11 mouse cellular contexts compared by ENCODE assay signal in the genomic region with DNA sequence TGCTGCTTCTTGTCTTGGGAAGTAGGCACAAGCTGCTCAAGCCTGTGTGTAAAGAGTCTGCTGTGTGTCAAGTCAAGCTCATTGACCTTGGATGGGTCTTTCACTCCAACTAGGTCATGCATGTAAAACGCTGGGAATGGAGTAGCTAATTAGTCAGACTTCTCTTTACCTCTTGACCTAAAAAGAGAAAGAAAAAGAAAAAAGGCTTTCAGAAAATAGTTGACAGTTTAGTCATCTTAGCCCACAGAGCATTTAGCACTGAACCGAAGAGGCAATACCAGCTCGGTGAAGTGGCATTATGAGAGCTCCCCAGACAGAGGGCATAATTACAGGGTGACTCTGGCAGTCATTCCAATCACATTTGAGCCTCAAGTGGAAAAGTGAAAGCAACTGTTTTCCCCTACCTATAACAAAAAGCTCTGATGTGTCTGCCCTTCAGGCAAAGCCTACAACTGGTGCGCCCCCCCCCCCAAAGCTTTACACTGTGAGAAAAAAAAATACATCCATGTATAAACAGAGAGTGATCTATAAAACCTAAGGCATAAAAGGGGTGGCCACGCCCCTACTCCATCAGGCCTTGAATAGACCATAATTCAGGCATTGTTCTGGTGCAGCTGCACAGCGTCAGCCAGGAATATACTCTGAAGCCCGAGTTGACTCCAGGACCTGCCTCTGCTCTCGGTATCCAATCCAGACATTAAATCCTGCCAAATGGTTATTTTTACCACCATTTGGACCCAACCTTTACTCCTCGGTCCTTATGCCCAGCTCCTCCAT. TPM values are rescaled to one million over a fixed set of nuclear protein-coding genes. Genes with fewer than 3 reads are reported as not detected.
DNase-seq lines count a peak whose midpoint lies in the region; ATAC-seq lines count a peak whose summit lies in the region.
"Had no signal": no experiment of that assay in that cellular context is flagged by ENCODE, and none has a peak within 500 bp of the region (broad histone marks: within the 10 kb centered on the region; RNA-seq: fewer than 3 reads in every experiment).

No protein-coding gene starts in this region.

- no peak overlapping the region for H3K27ac ChIP-seq in lung, embryonic 16.5 days (ENCODE audit: low read length)
- H3K27ac ChIP-seq in forebrain, embryonic 13.5 days, result peak overlapping the region; percentile 78
- H3K27ac ChIP-seq in neural tube, embryonic 13.5 days (replicated peaks), result peak overlapping the region; percentile 50

- H3K36me3 ChIP-seq in lung, embryonic 16.5 days (ENCODE audit: control insufficient read depth, insufficient read depth, low read length), result no peaks in the 10 kb centered on the region
- peaks cover 4% of the 10 kb centered on the region; the same call in 1 of the 2 replicates for H3K36me3 ChIP-seq in forebrain, embryonic 13.5 days (ENCODE audit: poor library complexity, severe bottlenecking)
- H3K36me3 ChIP-seq in neural tube, embryonic 13.5 days, result no peaks in the 10 kb centered on the region
- H3K36me3 ChIP-seq: G1E had no signal

- no peaks in the 10 kb centered on the region for H3K27me3 ChIP-seq in lung, embryonic 16.5 days (ENCODE audit: control insufficient read depth, insufficient read depth, low read depth, low read length)
- H3K27me3 ChIP-seq in forebrain, embryonic 13.5 days, result peaks cover 9% of the 10 kb centered on the region; the same call in 1 of the 2 replicates
- H3K27me3 ChIP-seq in neural tube, embryonic 13.5 days, result peaks cover 22% of the 10 kb centered on the region

- no peaks in the 10 kb centered on the region for H3K9me3 ChIP-seq in lung, embryonic 16.5 days (ENCODE audit: control insufficient read depth, low read length)
- H3K9me3 ChIP-seq in forebrain, embryonic 13.5 days (replicated peaks), result no peaks in the 10 kb centered on the region
- no peaks in the 10 kb centered on the region for H3K9me3 ChIP-seq in neural tube, embryonic 13.5 days
- H3K9me3 ChIP-seq: G1E had no signal

- H3K4me2 ChIP-seq in lung, embryonic 16.5 days (ENCODE audit: low read depth, low read length), result no peak overlapping the region
- H3K4me2 ChIP-seq in forebrain, embryonic 13.5 days, result peak overlapping the region; percentile 64
- peak overlapping the region; percentile 57 for H3K4me2 ChIP-seq in neural tube, embryonic 13.5 days

- no peak for DNase-seq in lung, postnatal 4 days
- peak; percentile 8 for DNase-seq in brain, embryonic 18.5 days (ENCODE audit: low read depth, low spot score)
- no peak for DNase-seq in thymus, postnatal 0 days (ENCODE audit: low spot score)
- DNase-seq in gastrocnemius, postnatal 36 days, result no peak
- no peak for DNase-seq in cerebellum, adult 11-12 months
- DNase-seq: liver, postnatal 0 days; spleen, adult 18-20 months had no signal

- H3K4me1 ChIP-seq in lung, embryonic 16.5 days (replicated peaks; ENCODE audit: control insufficient read depth, insufficient read depth, low read length), result peaks cover 9% of the 10 kb centered on the region
- peaks cover 53% of the 10 kb centered on the region for H3K4me1 ChIP-seq in forebrain, embryonic 13.5 days
- H3K4me1 ChIP-seq in neural tube, embryonic 13.5 days (replicated peaks), result peaks cover 53% of the 10 kb centered on the region

- no peak overlapping the region for H3K9ac ChIP-seq in lung, embryonic 16.5 days (ENCODE audit: low read length)
- 0 out of 2 replicates have a peak overlapping the region, but pooled peaks have one; percentile 21 for H3K9ac ChIP-seq in forebrain, embryonic 13.5 days
- peak overlapping the region; percentile 8; the same call in 1 of the 2 replicates for H3K9ac ChIP-seq in neural tube, embryonic 13.5 days
- H3K9ac ChIP-seq: liver, postnatal 0 days had no signal

- H3K4me3 ChIP-seq in lung, embryonic 16.5 days (ENCODE audit: low read length), result no peak overlapping the region
- H3K4me3 ChIP-seq in forebrain, embryonic 13.5 days, result no peak overlapping the region
- H3K4me3 ChIP-seq in neural tube, embryonic 13.5 days, result 0 out of 2 replicates have a peak overlapping the region, but pooled peaks have one; percentile 1

- intact Hi-C loops in gastrocnemius, postnatal 36 days (cut with DNase I), result no loop called here

- WGBS in lung, embryonic 16.5 days, result 47% methylated on average over 9 of the region's 9 CpGs
- WGBS in forebrain, embryonic 13.5 days, result 13% methylated on average over 9 of the region's 9 CpGs
- 12% methylated on average over 9 of the region's 9 CpGs for WGBS in neural tube, embryonic 13.5 days

- ATAC-seq in lung, embryonic 16.5 days (ENCODE audit: low read depth), result 0 out of 2 replicates have a peak, but pooled peaks have one; percentile 19
- peak; percentile 73 for ATAC-seq in forebrain, embryonic 13.5 days
- no peak for ATAC-seq in neural tube, embryonic 13.5 days (ENCODE audit: low read depth)
- ATAC-seq: liver, postnatal 0 days had no signal

RNA-seq across cellular contexts. Expression of a gene that starts 3.5 kb away (rescaled TPM):
- 0.26 and 0.33 TPM in 2 replicates for polyA plus RNA-seq in lung, embryonic 16.5 days (2015; fragmentation: Nextera tagmentation; extraction: Ambion mirVana)
- polyA plus RNA-seq in forebrain, embryonic 13.5 days (2015; fragmentation: Nextera tagmentation; extraction: Ambion mirVana), result 3.0 and 3.3 TPM in 2 replicates
- polyA plus RNA-seq in neural tube, embryonic 13.5 days (2015; fragmentation: Nextera tagmentation; extraction: Ambion mirVana), result 3.1 and 3.8 TPM in 2 replicates
- 1.7 and 2.1 TPM in 2 replicates for polyA plus RNA-seq in thymus, postnatal 0 days (2015; fragmentation: Nextera tagmentation; extraction: Ambion mirVana)
- under 1 TPM; 0.87 to 0.99 TPM for total RNA-seq in gastrocnemius, postnatal 36 days (2021)

RNA-seq across cellular contexts. Expression of a gene that starts 24.8 kb away (rescaled TPM):
- 31.2 and 32.1 TPM in 2 replicates for polyA plus RNA-seq in lung, embryonic 16.5 days (2015; fragmentation: Nextera tagmentation; extraction: Ambion mirVana)
- 24.8 and 26.7 TPM in 2 replicates for polyA plus RNA-seq in forebrain, embryonic 13.5 days (2015; fragmentation: Nextera tagmentation; extraction: Ambion mirVana)
- polyA plus RNA-seq in neural tube, embryonic 13.5 days (2015; fragmentation: Nextera tagmentation; extraction: Ambion mirVana), result 35.4 and 35.9 TPM in 2 replicates
- 25.4 and 27.0 TPM in 2 replicates for polyA plus RNA-seq in thymus, postnatal 0 days (2015; fragmentation: Nextera tagmentation; extraction: Ambion mirVana)
- 10 to 100 TPM; 23.3 to 24.5 TPM for total RNA-seq in gastrocnemius, postnatal 36 days (2021)
